Mouse (Mus musculus) limb, embryonic 13.5 days (tissue): Measurements from ENCODE around the gene Retsat. TPM values are rescaled to one million over a fixed set of nuclear protein-coding genes. Genes with fewer than 3 reads are reported as not detected.

Source experiments
- ATAC-seq: fragments of 200-750 bp; cut with Nextera tagmentation; 2 replicates; pipeline ENCODE4 v1.8.0; 2017; ENCODE audit warnings: low read depth, moderate number of reproducible peaks, moderate TSS enrichment; ENCODE audit not compliant: low FRiP score
- H3K27ac ChIP-seq: fragments of 300-500 bp; sonication (generic); 2 replicates; pipeline ENCODE4 v1.5.1; 2015; ENCODE audit warnings: inconsistent platforms, mild to moderate bottlenecking, moderate library complexity
- H3K27me3 ChIP-seq: fragments of 300-500 bp; sonication (generic); 2 replicates; pipeline ENCODE4 v1.6.1; 2015; ENCODE audit warnings: mild to moderate bottlenecking, inconsistent platforms
- H3K36me3 ChIP-seq: fragments of 300-500 bp; sonication (generic); 2 replicates; pipeline ENCODE4 v1.6.1; 2015; ENCODE audit warnings: inconsistent platforms, mild to moderate bottlenecking, moderate library complexity
- H3K4me1 ChIP-seq: fragments of 300-500 bp; sonication (generic); 2 replicates; pipeline ENCODE4 v1.6.1; 2015; ENCODE audit warnings: inconsistent platforms
- H3K4me2 ChIP-seq: fragments of 300-500 bp; sonication (generic); replicated peaks from 2 replicates; pipeline ENCODE4 v1.6.1; 2015; ENCODE audit warnings: inconsistent platforms, mild to moderate bottlenecking, moderate library complexity
- H3K4me3 ChIP-seq: fragments of 300-500 bp; sonication (generic); 2 replicates; pipeline ENCODE4 v1.5.1; 2015; ENCODE audit warnings: moderate library complexity, mild to moderate bottlenecking, inconsistent platforms
- H3K9ac ChIP-seq: fragments of 300-500 bp; sonication (generic); 2 replicates; pipeline ENCODE4 v1.6.1; 2015; ENCODE audit warnings: mild to moderate bottlenecking, inconsistent platforms
- H3K9me3 ChIP-seq: fragments of 300-500 bp; sonication (generic); 2 replicates; pipeline ENCODE4 v1.6.1; 2016; ENCODE audit warnings: inconsistent platforms
- WGBS: fragments of 180-500 bp; shearing (Covaris S2); methylation state at CpG from one replicate; pipeline ENCODE4 v1.1.7; 2015; 5-methylcytosine and 5-hydroxymethylcytosine counted together
- polyA plus RNA-seq: library from polyadenylated mRNA; unstranded; fragments of >200 nt; fragmentation: Nextera tagmentation; extraction: Ambion mirVana; gene quantifications from 2 replicates; pipeline ENCODE4 v1.2.1, GENCODE M21; 2015

Gene Retsat
- polyA plus RNA-seq, 1 experiment from 2014 or later: 15.1 TPM

DNA sequence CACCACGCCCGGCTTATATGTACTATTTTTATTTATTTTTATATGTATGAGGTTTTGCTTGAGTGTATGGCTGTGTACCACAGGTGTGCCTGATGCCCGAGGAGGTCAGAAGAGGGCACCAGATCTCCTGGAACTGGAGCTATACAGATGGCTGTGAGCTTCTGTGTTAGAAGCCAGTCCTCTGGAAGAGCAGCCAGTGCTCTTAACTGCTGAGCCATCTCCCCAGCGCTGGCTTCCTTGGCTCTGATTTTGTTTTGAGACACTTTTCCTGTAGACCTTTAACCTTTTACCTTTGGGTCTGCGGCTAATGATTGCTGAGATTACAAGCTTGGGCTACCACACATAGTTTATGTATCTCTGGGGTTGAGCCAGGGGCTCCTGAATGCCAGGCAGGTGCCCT is 30.8 kb upstream of the Retsat start:
- ATAC-seq: no peak

GRCm38 (mm10) chr6:72568736-72569135 is 29.5 kb upstream of the Retsat start:
- no peak overlapping the region for H3K9ac ChIP-seq
- H3K27me3 ChIP-seq: no peaks in the 10 kb centered on the region
- 87% methylated on average over 10 of the region's 10 CpGs for WGBS
- no peaks in the 10 kb centered on the region for H3K9me3 ChIP-seq
- H3K4me3 ChIP-seq: no peak overlapping the region
- peaks cover 3% of the 10 kb centered on the region for H3K4me1 ChIP-seq
- no peak for ATAC-seq
- H3K27ac ChIP-seq: no peak overlapping the region
- peaks cover 36% of the 10 kb centered on the region for H3K36me3 ChIP-seq
- H3K4me2 ChIP-seq: no peak overlapping the region

More for the DNA sequence above, 30.8 kb upstream of the Retsat start:
- H3K9ac ChIP-seq: no peak overlapping the region
- no peaks in the 10 kb centered on the region for H3K27me3 ChIP-seq
- no peaks in the 10 kb centered on the region for H3K9me3 ChIP-seq
- no peak overlapping the region for H3K4me3 ChIP-seq
- no peak overlapping the region for H3K4me2 ChIP-seq
- H3K27ac ChIP-seq: no peak overlapping the region
- WGBS: 82% methylated on average over 5 of the region's 5 CpGs
- peaks cover 10% of the 10 kb centered on the region for H3K4me1 ChIP-seq
- peaks cover 27% of the 10 kb centered on the region for H3K36me3 ChIP-seq

DNA sequence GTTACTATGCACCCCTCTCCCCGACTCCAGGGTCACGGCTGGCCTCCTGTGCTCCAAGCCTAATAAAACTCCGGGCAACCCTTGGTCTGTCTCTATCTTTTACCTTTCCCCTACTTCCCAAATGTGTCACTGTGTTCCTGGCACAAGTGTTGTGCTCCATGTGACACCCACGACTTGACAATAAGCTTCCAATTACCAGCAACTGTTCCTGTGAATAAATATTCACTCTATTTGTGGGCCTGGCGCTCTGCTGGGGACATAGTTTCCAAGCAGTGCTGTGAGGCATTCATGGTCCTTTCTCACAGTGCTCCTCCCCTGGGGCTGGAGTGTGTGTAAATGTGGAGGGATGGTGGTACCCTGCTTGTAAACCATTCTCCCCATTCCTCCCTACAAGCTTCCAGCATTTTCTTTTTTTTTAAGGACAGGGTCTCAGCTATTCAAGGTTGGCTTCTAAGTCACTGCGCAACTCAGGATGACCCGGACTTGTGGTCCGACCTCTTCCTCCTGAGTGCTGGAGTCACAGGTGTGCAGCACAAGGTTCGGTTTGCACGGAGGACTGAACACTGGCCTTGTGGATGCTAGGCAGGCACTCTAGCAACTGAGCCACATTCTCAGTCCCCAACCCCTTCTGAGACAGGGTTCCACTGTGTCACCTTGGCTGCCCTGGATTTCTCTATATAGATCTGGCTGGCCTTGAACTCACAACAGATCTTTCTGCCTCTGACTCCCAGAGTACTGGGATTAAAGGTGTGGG is 27.5 kb upstream of the Retsat start:
- no peak overlapping the region for H3K4me3 ChIP-seq
- 83% methylated on average over 10 of the region's 10 CpGs for WGBS
- H3K9me3 ChIP-seq: no peaks in the 10 kb centered on the region
- no peak for ATAC-seq
- H3K4me2 ChIP-seq: no peak overlapping the region
- peaks cover 56% of the 10 kb centered on the region for H3K36me3 ChIP-seq
- H3K4me1 ChIP-seq: peaks cover 1% of the 10 kb centered on the region
- no peak overlapping the region for H3K27ac ChIP-seq
- H3K9ac ChIP-seq: no peak overlapping the region
- H3K27me3 ChIP-seq: no peaks in the 10 kb centered on the region

DNA sequence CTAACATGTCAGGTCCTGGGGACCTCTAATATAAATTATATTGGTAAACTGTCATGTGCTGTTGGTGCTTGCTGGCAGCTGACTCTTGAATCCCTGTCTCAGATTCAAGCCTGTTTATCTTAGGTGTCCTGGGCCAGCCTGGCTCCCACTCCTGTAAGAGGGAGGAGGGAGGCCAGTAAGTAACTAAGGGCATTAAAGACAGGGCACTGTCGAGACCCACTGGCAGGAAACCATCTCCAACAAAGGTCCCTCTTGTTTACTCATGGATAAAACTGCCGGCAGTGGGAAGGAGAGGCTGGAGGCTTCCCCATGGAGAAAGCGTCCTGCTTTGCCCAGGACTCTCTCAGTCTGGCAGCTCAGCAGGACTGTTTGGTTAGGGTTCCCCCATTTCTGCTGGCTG is 26.4 kb upstream of the Retsat start:
- Histone ChIP-seq H3K4me3 (no peak overlapping the region), H3K27me3 (no peaks in the 10 kb centered on the region), H3K36me3 (peaks cover 62% of the 10 kb centered on the region), H3K9ac (no peak overlapping the region), H3K4me2 (no peak overlapping the region), H3K27ac (no peak overlapping the region), H3K4me1 (no peaks in the 10 kb centered on the region), H3K9me3 (no peaks in the 10 kb centered on the region)
- ATAC-seq: no peak
- WGBS: 43% methylated on average over 3 of the region's 3 CpGs

GRCm38 (mm10) chr6:72576041-72576440 is 22.2 kb upstream of the Retsat start:
- Histone ChIP-seq H3K36me3 (peaks cover 70% of the 10 kb centered on the region), H3K27ac (no peak overlapping the region), H3K27me3 (no peaks in the 10 kb centered on the region), H3K4me2 (no peak overlapping the region), H3K9ac (no peak overlapping the region), H3K4me3 (no peak overlapping the region), H3K9me3 (no peaks in the 10 kb centered on the region), H3K4me1 (no peaks in the 10 kb centered on the region)
- 96% methylated on average over 3 of the region's 3 CpGs for WGBS
- ATAC-seq: no peak

- WGBS: 70% methylated on average over 11 of the region's 11 CpGs
- no peaks in the 10 kb centered on the region for H3K9me3 ChIP-seq
- H3K4me2 ChIP-seq: no peak overlapping the region
- H3K36me3 ChIP-seq: peaks cover 43% of the 10 kb centered on the region
- no peak overlapping the region for H3K27ac ChIP-seq
- H3K27me3 ChIP-seq: no peaks in the 10 kb centered on the region
- no peak overlapping the region for H3K9ac ChIP-seq
- H3K4me3 ChIP-seq: no peak overlapping the region
- no peak for ATAC-seq
- no peaks in the 10 kb centered on the region for H3K4me1 ChIP-seq
Observed at GRCm38 (mm10) chr6:72581625-72582382, 16.5 kb upstream of the Retsat start.

- no peak overlapping the region for H3K27ac ChIP-seq
- peaks cover 43% of the 10 kb centered on the region for H3K36me3 ChIP-seq
- WGBS: 86% methylated on average over 4 of the region's 4 CpGs
- no peak overlapping the region for H3K4me3 ChIP-seq
- no peak overlapping the region for H3K4me2 ChIP-seq
- no peak overlapping the region for H3K9ac ChIP-seq
- H3K27me3 ChIP-seq: no peaks in the 10 kb centered on the region
- H3K4me1 ChIP-seq: no peaks in the 10 kb centered on the region
- no peak for ATAC-seq
- no peaks in the 10 kb centered on the region for H3K9me3 ChIP-seq
Observed at GRCm38 (mm10) chr6:72583211-72583839, 14.9 kb upstream of the Retsat start.

DNA sequence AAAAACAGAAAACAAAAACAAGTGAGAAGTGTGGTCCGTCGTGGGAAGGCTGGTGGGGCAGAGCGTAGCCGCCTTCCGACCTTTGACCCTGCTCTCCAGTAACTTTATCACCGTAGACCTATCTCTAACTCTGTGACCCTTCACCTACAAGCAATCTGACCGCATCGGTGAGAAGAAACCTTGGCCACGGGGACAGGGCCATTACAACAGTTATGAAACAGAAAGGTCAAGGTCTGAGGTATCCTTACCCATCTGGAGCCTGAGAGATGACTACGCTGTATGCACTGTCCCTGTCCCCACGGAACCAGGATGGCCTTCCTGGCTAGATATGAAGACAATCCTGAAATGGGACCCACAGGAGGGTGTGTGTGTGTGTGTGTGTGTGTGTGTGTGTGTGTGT is 14.1 kb upstream of the Retsat start:
- Histone ChIP-seq H3K36me3 (peaks cover 35% of the 10 kb centered on the region), H3K4me2 (no peak overlapping the region), H3K4me3 (no peak overlapping the region), H3K9ac (no peak overlapping the region), H3K27me3 (no peaks in the 10 kb centered on the region), H3K27ac (no peak overlapping the region), H3K9me3 (no peaks in the 10 kb centered on the region), H3K4me1 (no peaks in the 10 kb centered on the region)
- no peak for ATAC-seq
- WGBS: 82% methylated on average over 11 of the region's 11 CpGs

DNA sequence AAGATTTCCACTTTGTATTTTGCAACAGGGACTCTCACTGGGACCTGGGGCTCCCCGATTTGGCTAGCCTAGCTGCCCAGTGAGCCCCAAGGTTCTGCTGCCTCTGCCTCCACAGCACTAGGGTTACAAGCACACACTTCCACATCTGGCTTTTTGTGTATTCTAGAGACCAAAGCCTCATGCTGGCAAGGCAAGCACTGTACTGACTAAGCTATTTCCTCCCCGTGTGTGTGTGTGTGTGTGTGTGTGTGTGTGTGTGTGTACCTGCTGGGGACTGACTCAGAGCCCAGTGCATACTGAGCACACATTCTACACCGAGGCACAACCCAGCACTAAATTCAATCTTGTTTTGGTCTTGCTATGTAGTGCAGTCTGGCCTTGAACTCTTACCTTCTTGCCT is 11.6 kb upstream of the Retsat start:
- Histone ChIP-seq H3K9me3 (no peaks in the 10 kb centered on the region), H3K27me3 (no peaks in the 10 kb centered on the region), H3K4me2 (no peak overlapping the region), H3K4me1 (no peaks in the 10 kb centered on the region), H3K27ac (no peak overlapping the region), H3K9ac (no peak overlapping the region), H3K36me3 (peaks cover 26% of the 10 kb centered on the region), H3K4me3 (no peak overlapping the region)
- no peak for ATAC-seq
- 80% methylated on average over 3 of the region's 3 CpGs for WGBS

- ATAC-seq: no peak
- no peak overlapping the region for H3K27ac ChIP-seq
- peaks cover 25% of the 10 kb centered on the region for H3K36me3 ChIP-seq
Observed at GRCm38 (mm10) chr6:72588307-72588706, 10.0 kb upstream of the Retsat start.

DNA sequence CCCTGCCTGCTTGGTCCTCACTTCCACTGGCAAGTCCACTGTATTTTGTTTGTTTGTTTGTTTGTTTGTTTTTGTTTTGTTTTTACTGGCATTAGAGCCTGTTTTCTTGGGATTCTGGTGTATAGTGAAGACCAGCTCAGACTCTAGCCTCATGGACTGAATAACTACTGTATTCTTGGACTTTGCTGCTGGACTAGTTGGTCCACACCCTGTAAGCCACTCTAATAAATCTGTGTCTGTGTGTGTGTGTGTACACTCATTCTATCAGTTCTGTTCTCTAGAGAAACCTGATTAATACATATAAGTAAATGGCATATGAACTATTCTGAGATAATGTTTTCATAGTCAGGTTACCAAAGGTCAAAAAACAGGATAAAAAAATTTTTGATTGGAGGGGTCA is 8.2 kb upstream of the Retsat start:
- H3K9ac ChIP-seq: no peak overlapping the region
- no peak for ATAC-seq

More at GRCm38 (mm10) chr6:72588307-72588706, 10.0 kb upstream of the Retsat start:
- H3K9me3 ChIP-seq: no peaks in the 10 kb centered on the region
- H3K9ac ChIP-seq: no peak overlapping the region
- H3K4me1 ChIP-seq: no peaks in the 10 kb centered on the region
- H3K4me3 ChIP-seq: no peak overlapping the region
- no peak overlapping the region for H3K4me2 ChIP-seq
- H3K27me3 ChIP-seq: no peaks in the 10 kb centered on the region

GRCm38 (mm10) chr6:72593011-72593803 is 5.1 kb upstream of the Retsat start:
- H3K9ac ChIP-seq: no peak overlapping the region
- no peak for ATAC-seq
- no peak overlapping the region for H3K4me2 ChIP-seq
- no peaks in the 10 kb centered on the region for H3K9me3 ChIP-seq
- no peak overlapping the region for H3K4me3 ChIP-seq
- 80% methylated on average over 6 of the region's 6 CpGs for WGBS
- H3K27me3 ChIP-seq: no peaks in the 10 kb centered on the region
- H3K4me1 ChIP-seq: peaks cover 11% of the 10 kb centered on the region
- H3K36me3 ChIP-seq: no peaks in the 10 kb centered on the region
- H3K27ac ChIP-seq: no peak overlapping the region

More for the DNA sequence above, 8.2 kb upstream of the Retsat start:
- Histone ChIP-seq H3K4me3 (no peak overlapping the region), H3K27ac (no peak overlapping the region), H3K36me3 (peaks cover 15% of the 10 kb centered on the region), H3K4me1 (no peaks in the 10 kb centered on the region), H3K9me3 (no peaks in the 10 kb centered on the region), H3K4me2 (no peak overlapping the region), H3K27me3 (no peaks in the 10 kb centered on the region)
